Mouse (Mus musculus) left cerebral cortex, postnatal 14 days (tissue): ENCODE results near the gene Slit3. TPM values are rescaled to one million over a fixed set of nuclear protein-coding genes. Genes with fewer than 3 reads are reported as not detected.
A peak's percentile ranks its signal among the peaks of the same experiment; 100 is the strongest.

Source experiments
- DNase-seq, 2 experiments: peaks; one replicate each; pipeline ENCODE4 v3.0.0; 2021 to 2022; ENCODE audit warnings: low spot score in 2 of 2, mixed read lengths in 1 of 2
- intact Hi-C: fragments of 180-260 bp; cut with DNase I; formaldehyde crosslinking; loops from one replicate; pipeline ENCODE4 v1.15.1; 2025
- total RNA-seq, 2 experiments: library from RNA; stranded (reverse); gene quantifications; 2 replicates each; pipeline ENCODE4 v1.2.3; 2021

Slit3 gene
- total RNA-seq, 2 experiments from 2014 or later = 58.3 to 58.6 TPM

- no peak for DNase-seq
- intact Hi-C loops = loop anchor here (5.0 kb wide), 3 partner anchors 56 to 156 kb away; no protein-coding TSS in a partner anchor
Observed at GRCm38 (mm10) chr11:35121611-35121959, 561 bp downstream of the Slit3 start.

- intact Hi-C loops = loop anchor here (5.0 kb wide), 3 partner anchors 55 to 155 kb away; no protein-coding TSS in a partner anchor
- no peak for DNase-seq
Observed at GRCm38 (mm10) chr11:35122091-35122811, 1.2 kb downstream of the Slit3 start.

- intact Hi-C loops = loop anchor here (5.0 kb wide), 3 partner anchors 53 to 153 kb away; no protein-coding TSS in a partner anchor
Observed at GRCm38 (mm10) chr11:35124489-35125107, 3.6 kb downstream of the Slit3 start.

GRCm38 (mm10) chr11:35125108-35125490 is 4.1 kb downstream of the Slit3 start:
- DNase-seq = no peak
- intact Hi-C loops = no loop called here

More at GRCm38 (mm10) chr11:35124489-35125107, 3.6 kb downstream of the Slit3 start:
- DNase-seq = no peak

- no peak for DNase-seq
- intact Hi-C loops = no loop called here
Observed at GRCm38 (mm10) chr11:35131740-35132139, 10.7 kb downstream of the Slit3 start.

- no peak for DNase-seq
- intact Hi-C loops = no loop called here
Observed at GRCm38 (mm10) chr11:35136625-35137024, 15.6 kb downstream of the Slit3 start.

- no peak for DNase-seq
- intact Hi-C loops = no loop called here
Observed at GRCm38 (mm10) chr11:35140092-35140491, 19.1 kb downstream of the Slit3 start.

- no peak for DNase-seq
- intact Hi-C loops = no loop called here
Observed at GRCm38 (mm10) chr11:35142202-35142601, 21.2 kb downstream of the Slit3 start.

- DNase-seq = peak; percentile 78 to 90
- intact Hi-C loops = no loop called here
Observed at GRCm38 (mm10) chr11:35142698-35143360, 21.8 kb downstream of the Slit3 start.

- intact Hi-C loops = no loop called here
- peak in 1 of 2 experiments; percentile 41 for DNase-seq
Observed at GRCm38 (mm10) chr11:35147818-35148445, 26.9 kb downstream of the Slit3 start.

GRCm38 (mm10) chr11:35151539-35151951 is 30.5 kb downstream of the Slit3 start:
- intact Hi-C loops = no loop called here

GRCm38 (mm10) chr11:35152875-35153274 is 31.9 kb downstream of the Slit3 start:
- intact Hi-C loops = no loop called here
- DNase-seq = no peak

More at GRCm38 (mm10) chr11:35151539-35151951, 30.5 kb downstream of the Slit3 start:
- no peak for DNase-seq

GRCm38 (mm10) chr11:35154449-35154848 is 33.4 kb downstream of the Slit3 start:
- peak; percentile 23 to 63 for DNase-seq

GRCm38 (mm10) chr11:35155281-35155680 is 34.3 kb downstream of the Slit3 start:
- intact Hi-C loops = no loop called here
- DNase-seq = no peak

More at GRCm38 (mm10) chr11:35154449-35154848, 33.4 kb downstream of the Slit3 start:
- intact Hi-C loops = no loop called here

- no peak for DNase-seq
- intact Hi-C loops = no loop called here
Observed at GRCm38 (mm10) chr11:35156676-35157075, 35.7 kb downstream of the Slit3 start.

- peak; percentile 56 to 65 for DNase-seq
- intact Hi-C loops = no loop called here
Observed at GRCm38 (mm10) chr11:35160682-35161211, 39.7 kb downstream of the Slit3 start.

GRCm38 (mm10) chr11:35163396-35163795 is 42.4 kb downstream of the Slit3 start:
- no peak for DNase-seq
- intact Hi-C loops = no loop called here

- intact Hi-C loops = no loop called here
- DNase-seq = peak in 1 of 2 experiments; percentile 54
Observed at GRCm38 (mm10) chr11:35167176-35167575, 46.2 kb downstream of the Slit3 start.

GRCm38 (mm10) chr11:35171505-35171904 is 50.5 kb downstream of the Slit3 start:
- intact Hi-C loops = no loop called here
- no peak for DNase-seq
